Comparison of ENCODE assay signal across 16 mouse cellular contexts in the genomic region with DNA sequence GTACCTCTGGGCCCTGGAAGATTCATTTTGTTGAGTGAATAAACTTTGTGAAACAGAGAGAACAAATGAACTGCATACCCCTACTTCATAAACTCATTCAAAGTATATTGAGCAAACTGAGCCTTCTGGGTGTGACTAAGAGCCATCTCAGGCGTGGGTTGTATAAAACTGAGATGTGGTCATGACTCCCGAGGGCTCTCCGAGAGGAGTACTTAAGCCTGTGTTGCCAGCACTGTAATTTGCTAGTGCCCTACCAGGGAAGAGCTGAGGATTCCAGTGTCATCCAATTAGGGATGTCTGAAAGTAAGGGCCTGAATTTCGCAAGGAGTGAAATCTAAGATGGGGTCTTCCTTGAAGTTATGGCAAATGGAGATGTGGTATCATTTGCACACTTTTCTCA.
"Had no signal": no experiment of that assay in that cellular context is flagged by ENCODE, and none has a peak within 500 bp of the region (broad histone marks: within the 10 kb centered on the region; RNA-seq: fewer than 3 reads in every experiment).

No protein-coding gene starts in this region.

- H3K4me1 ChIP-seq: stomach, embryonic 15.5 days had no signal

- H3K4me2 ChIP-seq: neural tube, embryonic 13.5 days; neural tube, embryonic 15.5 days; stomach, embryonic 15.5 days had no signal

- DNase-seq: retina, postnatal 1 day; right cerebral cortex, adult 18-20 months; right cerebral cortex, postnatal 14 days; right cerebral cortex, postnatal 25 days; right cerebral cortex, postnatal 4 days; spleen, adult 18-20 months; thymus, adult 18-20 months; thymus, adult 2 months; thymus, postnatal 14 days; thymus, postnatal 25 days; thymus, postnatal 36 days; thymus, postnatal 4 days had no signal

- H3K4me3 ChIP-seq: neural tube, embryonic 13.5 days; neural tube, embryonic 15.5 days; stomach, embryonic 15.5 days had no signal

- H3K9me3 ChIP-seq: neural tube, embryonic 13.5 days; neural tube, embryonic 15.5 days; stomach, embryonic 15.5 days had no signal

- H3K27ac ChIP-seq: neural tube, embryonic 13.5 days; neural tube, embryonic 15.5 days; stomach, embryonic 15.5 days; stomach, postnatal 0 days had no signal

- H3K9ac ChIP-seq: neural tube, embryonic 13.5 days; neural tube, embryonic 15.5 days; stomach, embryonic 15.5 days had no signal

- H3K36me3 ChIP-seq: neural tube, embryonic 13.5 days; neural tube, embryonic 15.5 days; stomach, embryonic 15.5 days had no signal

- H3K27me3 ChIP-seq: neural tube, embryonic 13.5 days; neural tube, embryonic 15.5 days; stomach, embryonic 15.5 days had no signal
